Mouse (Mus musculus) olfactory bulb, adult 2 months (tissue): ENCODE data around the gene Cux2. TPM values are rescaled to one million over a fixed set of nuclear protein-coding genes. Genes with fewer than 3 reads are reported as not detected.

Experiments used
- H3K27ac ChIP-seq: fragments of 200-500 bp; 2 replicates; pipeline ENCODE4 v1.5.1; 2012; ENCODE audit warnings: low read depth, low read length; ENCODE audit not compliant: insufficient read depth
- H3K4me1 ChIP-seq: fragments of 200-500 bp; 2 replicates; pipeline ENCODE4 v1.6.1; 2012; ENCODE audit warnings: low read length; ENCODE audit not compliant: control insufficient read depth, insufficient read depth
- H3K4me3 ChIP-seq: fragments of 200-500 bp; 2 replicates; pipeline ENCODE4 v1.5.1; 2012; ENCODE audit warnings: mild to moderate bottlenecking, low read depth, low read length, moderate library complexity; ENCODE audit not compliant: insufficient read depth
- CTCF ChIP-seq: fragments of 200-500 bp; IDR thresholded peaks from 2 replicates; pipeline ENCODE4 v1.5.1; 2012; ENCODE audit warnings: low read depth, mild to moderate bottlenecking, low read length, moderate library complexity; ENCODE audit not compliant: insufficient read depth
- POLR2A ChIP-seq: fragments of 200-500 bp; IDR thresholded peaks from 2 replicates; pipeline ENCODE4 v1.6.1; 2012; ENCODE audit warnings: mild to moderate bottlenecking, low read depth, low read length, moderate library complexity; ENCODE audit not compliant: insufficient read depth
- WGBS: fragments of 180-500 bp; shearing (Covaris S2); methylation state at CpG from one replicate; pipeline ENCODE4 v1.1.7; 2018; 5-methylcytosine and 5-hydroxymethylcytosine counted together
- polyA plus RNA-seq: library from polyadenylated mRNA; stranded (reverse); fragments of >200 nt; gene quantifications from 2 replicates; pipeline ENCODE4 v1.2.4, GENCODE M21; 2012; ENCODE audit warnings: low replicate concordance; ENCODE audit not compliant: missing spikeins, insufficient read depth, insufficient read length

Gene Cux2
- polyA plus RNA-seq, 1 experiment, result not detected

DNA sequence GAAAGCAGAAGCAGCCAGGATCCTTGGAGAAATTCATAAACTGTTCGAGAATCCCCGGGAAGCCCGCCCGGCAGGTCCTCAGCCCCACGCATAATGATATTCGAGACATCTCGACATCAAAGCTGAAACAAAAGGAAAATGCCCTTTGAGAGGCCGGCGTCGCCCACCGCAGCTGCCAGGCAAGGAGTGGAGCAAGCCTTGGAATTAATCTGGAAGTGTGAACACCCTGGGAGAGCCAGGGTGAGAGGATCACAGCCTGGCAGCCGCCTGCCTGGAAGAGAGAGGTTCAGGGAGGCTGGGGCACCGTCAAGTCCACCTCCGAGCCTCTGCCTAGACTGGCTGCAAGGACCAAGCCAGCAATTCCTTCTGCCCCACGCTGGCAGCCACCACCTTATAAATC lies 3.7 kb upstream of the Cux2 start:
- H3K27ac ChIP-seq, result no peak overlapping the region
- WGBS, result 17% methylated on average over 15 of the region's 15 CpGs
- no peak overlapping the region for H3K4me3 ChIP-seq
- no peak for TF ChIP-seq POLR2A
- no peak for TF ChIP-seq CTCF
- peaks cover 19% of the 10 kb centered on the region for H3K4me1 ChIP-seq

GRCm38 (mm10) chr5:122050832-122051105 lies 867 bp upstream of the Cux2 start:
- Histone ChIP-seq H3K4me3 (no peak overlapping the region), H3K4me1 (peaks cover 27% of the 10 kb centered on the region), H3K27ac (no peak overlapping the region)
- TF ChIP-seq CTCF, result no peak
- TF ChIP-seq POLR2A, result no peak
- 12% methylated on average over 8 of the region's 8 CpGs for WGBS

DNA sequence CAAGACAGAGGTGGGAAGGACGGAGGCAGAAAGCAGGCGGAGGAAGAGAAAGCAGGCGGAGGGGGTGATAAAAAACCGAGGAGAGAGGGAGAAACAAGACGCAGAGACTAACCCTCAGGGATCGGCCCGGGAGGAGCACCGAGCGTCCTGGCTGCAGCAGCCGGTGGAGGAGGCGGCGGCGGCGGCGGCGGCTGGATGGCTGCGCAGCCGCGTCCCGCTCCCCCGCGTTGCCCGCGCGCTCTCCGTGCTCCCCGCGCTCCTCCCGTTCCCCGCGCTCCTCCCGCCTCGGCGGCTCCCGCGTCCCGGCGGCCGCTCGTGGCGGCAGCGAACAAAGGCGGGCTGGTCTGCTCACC lies 262 bp downstream of the Cux2 start:
- no peak overlapping the region for H3K27ac ChIP-seq
- peaks cover 27% of the 10 kb centered on the region for H3K4me1 ChIP-seq
- peak overlapping the region; percentile 90 for H3K4me3 ChIP-seq

GRCm38 (mm10) chr5:122048686-122049663 lies 927 bp downstream of the Cux2 start:
- whole genome bisulfite sequencing, result 2% methylated on average over 51 of the region's 52 CpGs
- Histone ChIP-seq H3K27ac (no peak overlapping the region), H3K4me1 (peaks cover 27% of the 10 kb centered on the region), H3K4me3 (peak overlapping the region; percentile 90)
- no peak for TF ChIP-seq CTCF
- TF ChIP-seq POLR2A, result 0 out of 2 replicates have a peak, but pooled peaks have one; percentile 12

More for the DNA sequence above, 262 bp downstream of the Cux2 start:
- WGBS, result 1% methylated on average over 27 of the region's 43 CpGs
- no peak for TF ChIP-seq CTCF
- no peak for TF ChIP-seq POLR2A

DNA sequence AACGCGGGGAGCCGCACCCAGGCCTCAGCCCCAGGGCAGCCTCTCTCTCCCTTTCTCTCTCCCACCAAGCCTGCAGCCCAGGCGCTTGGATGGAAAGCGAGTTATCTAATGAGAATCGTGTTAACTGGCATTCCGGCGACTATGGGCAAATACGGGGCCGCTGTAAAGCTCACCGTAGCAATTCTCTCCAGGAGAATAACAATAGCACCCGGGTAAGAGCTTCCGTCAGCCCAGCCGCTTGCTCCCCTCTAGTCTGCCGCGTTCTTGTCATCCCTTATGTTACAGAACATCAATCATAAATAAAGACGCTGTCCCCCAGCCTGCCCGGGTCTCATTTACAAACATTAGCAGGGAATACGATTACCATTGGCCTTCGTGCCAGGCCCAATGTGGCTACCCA lies 1.6 kb downstream of the Cux2 start:
- 17% methylated on average over 20 of the region's 20 CpGs for WGBS
- no peak overlapping the region for H3K27ac ChIP-seq
- TF ChIP-seq POLR2A (no peak), CTCF (no peak)
- H3K4me1 ChIP-seq, result peaks cover 23% of the 10 kb centered on the region
- peak overlapping the region; percentile 33 for H3K4me3 ChIP-seq

DNA sequence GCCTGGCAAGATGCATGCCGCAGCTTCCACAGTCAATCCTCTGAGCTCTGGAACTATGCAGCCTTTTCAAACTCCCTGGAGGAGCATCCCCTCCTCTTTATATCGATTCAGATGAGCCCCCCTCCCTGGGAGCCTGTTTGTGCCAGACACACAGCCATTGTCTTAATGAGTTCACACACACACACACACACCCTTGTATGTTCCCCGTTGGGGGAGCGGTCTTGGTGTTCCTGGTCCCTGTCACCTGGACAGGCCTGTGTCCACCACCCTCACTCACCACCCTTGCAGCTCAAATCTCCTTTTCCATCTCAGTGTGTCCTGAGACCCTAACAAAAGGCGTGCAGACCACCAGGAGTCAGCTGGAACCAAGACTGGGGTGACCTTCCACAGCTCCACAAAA lies 2.1 kb downstream of the Cux2 start:
- 55% methylated on average over 5 of the region's 5 CpGs for WGBS
- H3K4me1 ChIP-seq, result peaks cover 28% of the 10 kb centered on the region
- H3K4me3 ChIP-seq, result peak overlapping the region; percentile 33; the same call in 1 of the 2 replicates
- H3K27ac ChIP-seq, result no peak overlapping the region
- TF ChIP-seq CTCF, result no peak
- TF ChIP-seq POLR2A, result no peak

GRCm38 (mm10) chr5:122043567-122043966 lies 6.3 kb downstream of the Cux2 start:
- H3K4me3 ChIP-seq, result no peak overlapping the region
- no peak for TF ChIP-seq CTCF
- TF ChIP-seq POLR2A, result no peak
- no peak overlapping the region for H3K27ac ChIP-seq
- H3K4me1 ChIP-seq, result peaks cover 17% of the 10 kb centered on the region
- 79% methylated on average over 11 of the region's 11 CpGs for WGBS

- Histone ChIP-seq H3K27ac (no peak overlapping the region), H3K4me3 (no peak overlapping the region), H3K4me1 (peaks cover 2% of the 10 kb centered on the region; the same call in 1 of the 2 replicates)
- no peak for TF ChIP-seq POLR2A
- TF ChIP-seq CTCF, result no peak
- 73% methylated on average over 5 of the region's 5 CpGs for WGBS
Measured at GRCm38 (mm10) chr5:122035278-122035677, 14.6 kb downstream of the Cux2 start.

DNA sequence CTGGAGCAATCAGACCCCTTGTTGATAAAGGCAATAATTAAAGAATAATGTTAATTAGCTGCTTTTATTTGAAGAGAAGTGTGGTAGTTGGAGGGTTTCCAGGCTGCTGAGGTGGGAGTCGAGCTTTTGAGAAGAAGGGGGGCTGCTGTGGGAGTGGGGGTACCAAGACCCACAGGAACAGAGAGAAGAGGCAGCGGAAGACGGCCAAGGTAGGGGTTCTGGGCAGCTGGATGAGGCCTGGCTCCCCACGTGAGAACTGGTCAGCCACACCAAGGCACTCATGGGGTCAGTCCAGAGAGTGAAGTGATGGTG lies 16.8 kb downstream of the Cux2 start:
- Histone ChIP-seq H3K4me3 (no peak overlapping the region), H3K4me1 (peaks cover 2% of the 10 kb centered on the region; the same call in 1 of the 2 replicates), H3K27ac (no peak overlapping the region)
- WGBS, result 20% methylated on average over 4 of the region's 4 CpGs
- no peak for TF ChIP-seq CTCF
- no peak for TF ChIP-seq POLR2A
